Mouse (Mus musculus) E14TG2a.4 (cell line): Measurements from ENCODE around the gene Zfp595.
"Not testable (repeated sequence)": the region's sequence is repeated elsewhere in the genome, so short reads cannot be mapped to it uniquely, and the experiment has no call there.

ENCODE experiments used
- CTCF ChIP-seq: conservative IDR thresholded peaks from 2 replicates; pipeline ENCODE4 v1.5.1; 2014; ENCODE audit warnings: low read length
- NANOG ChIP-seq: IDR thresholded peaks from 2 replicates; pipeline ENCODE4 v1.6.1; 2014; ENCODE audit warnings: borderline replicate concordance, low read length, mixed read lengths
- POU5F1 ChIP-seq: IDR thresholded peaks from 2 replicates; pipeline ENCODE4 v1.6.1; 2014; ENCODE audit warnings: low read length, borderline replicate concordance

GRCm38 (mm10) chr13:67269383-67270065 lies 62.8 kb downstream of the Zfp595 start:
- not testable (repeated sequence) for TF ChIP-seq CTCF, POU5F1, NANOG
